Mouse (Mus musculus) embryonic facial prominence, embryonic 12.5 days (tissue): ENCODE data around the gene Hoxa7. TPM values are rescaled to one million over a fixed set of nuclear protein-coding genes. Genes with fewer than 3 reads are reported as not detected.

Experiments
- ATAC-seq: fragments of 200-750 bp; cut with Nextera tagmentation; 2 replicates; pipeline ENCODE4 v1.8.0; 2017; ENCODE audit not compliant: insufficient number of reproducible peaks, insufficient read depth, low FRiP score, low TSS enrichment
- H3K27ac ChIP-seq: fragments of 300-500 bp; sonication (generic); 2 replicates; pipeline ENCODE4 v1.5.1; 2016; ENCODE audit warnings: mild to moderate bottlenecking
- H3K27me3 ChIP-seq: fragments of 300-500 bp; sonication (generic); 2 replicates; pipeline ENCODE4 v1.6.1; 2016; ENCODE audit warnings: mild to moderate bottlenecking, moderate library complexity
- H3K36me3 ChIP-seq: fragments of 300-500 bp; sonication (generic); 2 replicates; pipeline ENCODE4 v1.6.1; 2016; ENCODE audit warnings: mild to moderate bottlenecking
- H3K4me1 ChIP-seq: fragments of 300-500 bp; sonication (generic); 2 replicates; pipeline ENCODE4 v1.6.1; 2016
- H3K4me2 ChIP-seq: fragments of 300-500 bp; sonication (generic); replicated peaks from 2 replicates; pipeline ENCODE4 v1.6.1; 2016; ENCODE audit warnings: mild to moderate bottlenecking, moderate library complexity
- H3K4me3 ChIP-seq: fragments of 300-500 bp; sonication (generic); 2 replicates; pipeline ENCODE4 v1.5.1; 2016; ENCODE audit warnings: mild to moderate bottlenecking
- H3K9ac ChIP-seq: fragments of 300-500 bp; sonication (generic); 2 replicates; pipeline ENCODE4 v1.6.1; 2016; ENCODE audit warnings: mild to moderate bottlenecking, moderate library complexity
- H3K9me3 ChIP-seq: fragments of 300-500 bp; sonication (generic); 2 replicates; pipeline ENCODE4 v1.6.1; 2016; ENCODE audit warnings: mild to moderate bottlenecking, moderate library complexity
- WGBS: fragments of 180-500 bp; shearing (Covaris S2); methylation state at CpG from one replicate; pipeline ENCODE4 v1.1.7; 2016; 5-methylcytosine and 5-hydroxymethylcytosine counted together
- polyA plus RNA-seq: library from polyadenylated mRNA; unstranded; fragments of >200 nt; fragmentation: Nextera tagmentation; extraction: Ambion mirVana; gene quantifications from 2 replicates; pipeline ENCODE4 v1.2.1, GENCODE M21; 2016

Hoxa7 gene
- polyA plus RNA-seq, 1 experiment from 2014 or later = 0.20 TPM

- no peaks in the 10 kb centered on the region for H3K9me3 ChIP-seq
- H3K27ac ChIP-seq = no peak overlapping the region
- 3% methylated on average over 26 of the region's 26 CpGs for WGBS
- no peaks in the 10 kb centered on the region for H3K36me3 ChIP-seq
- peaks cover 93% of the 10 kb centered on the region for H3K27me3 ChIP-seq
- no peak for ATAC-seq
- no peaks in the 10 kb centered on the region for H3K4me1 ChIP-seq
- no peak overlapping the region for H3K4me3 ChIP-seq
- no peak overlapping the region for H3K9ac ChIP-seq
- H3K4me2 ChIP-seq = no peak overlapping the region
Observed at GRCm38 (mm10) chr6:52226569-52227257, 5.1 kb upstream of the Hoxa7 start.

- Histone ChIP-seq H3K9ac (no peak overlapping the region), H3K27ac (no peak overlapping the region), H3K4me1 (no peaks in the 10 kb centered on the region), H3K9me3 (no peaks in the 10 kb centered on the region), H3K4me3 (no peak overlapping the region), H3K4me2 (no peak overlapping the region), H3K36me3 (no peaks in the 10 kb centered on the region), H3K27me3 (peaks cover 97% of the 10 kb centered on the region)
- 3% methylated on average over 69 of the region's 69 CpGs for WGBS
- ATAC-seq = no peak
Observed at GRCm38 (mm10) chr6:52225612-52226568, 4.2 kb upstream of the Hoxa7 start.

GRCm38 (mm10) chr6:52224895-52225611, 3.4 kb upstream of the Hoxa7 start:
- H3K4me2 ChIP-seq = no peak overlapping the region
- peaks cover 95% of the 10 kb centered on the region for H3K27me3 ChIP-seq
- H3K36me3 ChIP-seq = no peaks in the 10 kb centered on the region
- H3K4me3 ChIP-seq = no peak overlapping the region
- H3K9me3 ChIP-seq = no peaks in the 10 kb centered on the region
- ATAC-seq = no peak
- no peak overlapping the region for H3K9ac ChIP-seq
- WGBS = 1% methylated on average over 36 of the region's 36 CpGs
- no peaks in the 10 kb centered on the region for H3K4me1 ChIP-seq
- no peak overlapping the region for H3K27ac ChIP-seq

GRCm38 (mm10) chr6:52223939-52224760, 2.5 kb upstream of the Hoxa7 start:
- H3K9ac ChIP-seq = no peak overlapping the region
- 1% methylated on average over 24 of the region's 24 CpGs for WGBS
- no peaks in the 10 kb centered on the region for H3K4me1 ChIP-seq
- H3K4me3 ChIP-seq = no peak overlapping the region
- no peak for ATAC-seq
- no peaks in the 10 kb centered on the region for H3K36me3 ChIP-seq
- no peak overlapping the region for H3K27ac ChIP-seq
- no peaks in the 10 kb centered on the region for H3K9me3 ChIP-seq
- H3K4me2 ChIP-seq = no peak overlapping the region
- H3K27me3 ChIP-seq = peaks cover 95% of the 10 kb centered on the region

- Histone ChIP-seq H3K9me3 (no peaks in the 10 kb centered on the region), H3K36me3 (no peaks in the 10 kb centered on the region), H3K4me3 (no peak overlapping the region), H3K4me1 (no peaks in the 10 kb centered on the region), H3K27ac (no peak overlapping the region), H3K4me2 (no peak overlapping the region), H3K27me3 (peaks cover 98% of the 10 kb centered on the region), H3K9ac (no peak overlapping the region)
- no peak for ATAC-seq
- 8% methylated on average over 13 of the region's 13 CpGs for whole genome bisulfite sequencing
Observed at GRCm38 (mm10) chr6:52222729-52223128, 1.1 kb upstream of the Hoxa7 start.

GRCm38 (mm10) chr6:52221993-52222685, 485 bp upstream of the Hoxa7 start:
- Histone ChIP-seq H3K27ac (no peak overlapping the region), H3K9me3 (no peaks in the 10 kb centered on the region), H3K4me2 (peak overlapping the region; percentile 84), H3K9ac (no peak overlapping the region), H3K4me3 (peak overlapping the region; percentile 48; the same call in 1 of the 2 replicates), H3K36me3 (no peaks in the 10 kb centered on the region), H3K4me1 (peaks cover under 1% of the 10 kb centered on the region; the same call in 1 of the 2 replicates), H3K27me3 (peaks cover 98% of the 10 kb centered on the region)
- WGBS = 5% methylated on average over 21 of the region's 21 CpGs
- ATAC-seq = no peak

- no peak for ATAC-seq
- Histone ChIP-seq H3K9me3 (no peaks in the 10 kb centered on the region), H3K4me3 (peak overlapping the region; percentile 48), H3K36me3 (no peaks in the 10 kb centered on the region), H3K9ac (no peak overlapping the region), H3K27ac (no peak overlapping the region), H3K4me2 (peak overlapping the region; percentile 84), H3K4me1 (peaks cover 5% of the 10 kb centered on the region), H3K27me3 (peaks cover 98% of the 10 kb centered on the region)
- 6% methylated on average over 12 of the region's 12 CpGs for whole genome bisulfite sequencing
Observed at GRCm38 (mm10) chr6:52220865-52221310, 766 bp downstream of the Hoxa7 start.

GRCm38 (mm10) chr6:52220003-52220864, 1.4 kb downstream of the Hoxa7 start:
- no peak overlapping the region for H3K27ac ChIP-seq
- H3K4me1 ChIP-seq = peaks cover 5% of the 10 kb centered on the region
- H3K36me3 ChIP-seq = no peaks in the 10 kb centered on the region
- H3K27me3 ChIP-seq = peaks cover 98% of the 10 kb centered on the region
- H3K4me3 ChIP-seq = no peak overlapping the region
- no peak overlapping the region for H3K4me2 ChIP-seq
- H3K9me3 ChIP-seq = no peaks in the 10 kb centered on the region
- 13% methylated on average over 32 of the region's 32 CpGs for WGBS
- no peak for ATAC-seq
- H3K9ac ChIP-seq = no peak overlapping the region

GRCm38 (mm10) chr6:52219234-52219942, 2.3 kb downstream of the Hoxa7 start:
- Histone ChIP-seq H3K4me2 (no peak overlapping the region), H3K4me1 (peaks cover 5% of the 10 kb centered on the region), H3K9me3 (no peaks in the 10 kb centered on the region), H3K27ac (no peak overlapping the region), H3K9ac (no peak overlapping the region), H3K36me3 (no peaks in the 10 kb centered on the region), H3K4me3 (no peak overlapping the region), H3K27me3 (peaks cover 98% of the 10 kb centered on the region)
- 20% methylated on average over 9 of the region's 9 CpGs for WGBS
- no peak for ATAC-seq
